Mouse (Mus musculus) myocyte (in vitro differentiated cells): ENCODE measurements around the gene Atp13a3. TPM values are rescaled to one million over a fixed set of nuclear protein-coding genes. Genes with fewer than 3 reads are reported as not detected.

Source experiments
- H3K27me3 ChIP-seq: one replicate; pipeline ENCODE4 v1.6.1; 2011; ENCODE audit not compliant: control insufficient read depth, insufficient read depth, insufficient read length
- H3K36me3 ChIP-seq: one replicate; pipeline ENCODE4 v1.6.1; 2011; ENCODE audit not compliant: control insufficient read depth, insufficient read depth
- H3K4me2 ChIP-seq: one replicate; pipeline ENCODE4 v1.6.1; 2011; ENCODE audit warnings: low read depth, control low read depth
- H3K4me3 ChIP-seq: one replicate; pipeline ENCODE4 v1.5.1; 2011; ENCODE audit warnings: mild to moderate bottlenecking, control low read depth, moderate library complexity
- H3K79me2 ChIP-seq: one replicate; pipeline ENCODE4 v1.6.1; 2011; ENCODE audit not compliant: control insufficient read depth, insufficient read depth
- H3ac ChIP-seq: one replicate; pipeline ENCODE4 v1.6.1; 2011; ENCODE audit not compliant: control insufficient read depth, insufficient read length
- CEBPB ChIP-seq: IDR thresholded peaks from 2 replicates; pipeline ENCODE4 v1.6.1; 2011; ENCODE audit warnings: mild to moderate bottlenecking, moderate library complexity; ENCODE audit not compliant: poor library complexity, insufficient read depth, severe bottlenecking
- E2F4 ChIP-seq: IDR thresholded peaks from one replicate; pipeline ENCODE4 v1.6.1; 2011; ENCODE audit warnings: mild to moderate bottlenecking, control low read depth, moderate library complexity; ENCODE audit not compliant: insufficient read depth
- MAX ChIP-seq: IDR thresholded peaks from one replicate; pipeline ENCODE4 v1.6.1; 2011; ENCODE audit warnings: low read depth, mild to moderate bottlenecking, control low read depth
- MYOD1 ChIP-seq, 3 experiments: IDR thresholded peaks; one replicate each; pipeline ENCODE4 v1.6.1; 2011; ENCODE audit warnings: control low read depth in 2 of 3, low read depth in 2 of 3, mild to moderate bottlenecking in 2 of 3, moderate library complexity in 1 of 3; ENCODE audit not compliant: insufficient read length in 2 of 3, control insufficient read depth in 1 of 3
- MYOG ChIP-seq, 3 experiments: IDR thresholded peaks; one replicate each; pipeline ENCODE4 v1.6.1; 2011; ENCODE audit warnings: control low read depth in 2 of 3, low read depth in 2 of 3, mild to moderate bottlenecking in 2 of 3; ENCODE audit not compliant: insufficient read length in 2 of 3, control insufficient read depth in 1 of 3, insufficient read depth in 1 of 3
- POLR2A ChIP-seq: IDR thresholded peaks from one replicate; pipeline ENCODE4 v1.6.1; 2011; ENCODE audit warnings: low read depth, mild to moderate bottlenecking, control low read depth, moderate library complexity; ENCODE audit not compliant: insufficient read length
- POLR2AphosphoS2 ChIP-seq: IDR thresholded peaks from one replicate; pipeline ENCODE4 v1.6.1; 2011; ENCODE audit warnings: low read depth, control low read depth; ENCODE audit not compliant: insufficient read length
- REST ChIP-seq: IDR thresholded peaks from one replicate; pipeline ENCODE4 v1.6.1; 2011; ENCODE audit warnings: mild to moderate bottlenecking, control low read depth, moderate library complexity; ENCODE audit not compliant: insufficient read depth, insufficient read length
- SRF ChIP-seq: IDR thresholded peaks from one replicate; pipeline ENCODE4 v1.6.1; 2011; ENCODE audit warnings: low read depth; ENCODE audit not compliant: control insufficient read depth, insufficient read length
- TCF12 ChIP-seq: IDR thresholded peaks from one replicate; pipeline ENCODE4 v1.6.1; 2011; ENCODE audit warnings: mild to moderate bottlenecking, control low read depth; ENCODE audit not compliant: poor library complexity, insufficient read depth, severe bottlenecking
- TCF3 ChIP-seq: IDR thresholded peaks from one replicate; pipeline ENCODE4 v1.6.1; 2011; ENCODE audit warnings: low read depth, control low read depth; ENCODE audit not compliant: insufficient read length
- USF1 ChIP-seq: IDR thresholded peaks from one replicate; pipeline ENCODE4 v1.6.1; 2011; ENCODE audit warnings: low read depth, mild to moderate bottlenecking, control low read depth, moderate library complexity
- polyA plus RNA-seq: library from polyadenylated mRNA; unstranded; fragments of >200 nt; fragmentation: generic; extraction: Trizol; gene quantifications from one replicate; pipeline ENCODE4 v1.2.1, GENCODE M21; 2012; ENCODE audit warnings: missing spikeins

The Atp13a3 gene
- polyA plus RNA-seq, 1 experiment = 53.4 TPM

GRCm38 (mm10) chr16:30428753-30429260, 23.0 kb upstream of the Atp13a3 start:
- Histone ChIP-seq H3K36me3 (no peaks in the 10 kb centered on the region), H3ac (no peak overlapping the region), H3K4me2 (no peak overlapping the region), H3K4me3 (no peak overlapping the region), H3K27me3 (no peaks in the 10 kb centered on the region), H3K79me2 (no peaks in the 10 kb centered on the region)
- TF ChIP-seq MAX = no peak

DNA sequence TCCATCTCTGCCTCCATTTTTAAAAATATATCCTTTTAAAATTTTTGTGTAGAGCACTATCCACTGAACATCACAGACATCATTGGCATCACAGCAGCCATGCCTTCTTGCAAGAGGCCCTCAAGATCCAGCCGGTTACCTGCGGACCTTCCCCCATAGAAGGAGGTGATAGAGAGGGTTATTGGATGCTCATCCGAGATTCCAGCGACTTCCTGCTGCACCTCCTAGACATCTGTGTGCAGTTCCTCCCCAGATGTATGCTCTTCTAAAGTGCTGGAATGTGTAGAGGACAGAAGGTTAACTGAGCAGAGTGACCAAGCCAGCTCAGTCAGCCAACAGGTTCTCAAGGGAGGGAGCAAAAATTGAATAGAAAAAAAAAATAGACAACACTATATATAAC, 21.7 kb upstream of the Atp13a3 start:
- no peak overlapping the region for H3ac ChIP-seq
- no peak overlapping the region for H3K4me2 ChIP-seq
- H3K27me3 ChIP-seq = no peaks in the 10 kb centered on the region
- H3K36me3 ChIP-seq = no peaks in the 10 kb centered on the region
- H3K4me3 ChIP-seq = no peak overlapping the region
- H3K79me2 ChIP-seq = no peaks in the 10 kb centered on the region
- no peak for TF ChIP-seq CEBPB
- TF ChIP-seq TCF12 = no peak
- no peak for TF ChIP-seq POLR2A
- no peak for TF ChIP-seq TCF3
- TF ChIP-seq E2F4 = no peak
- no peak for TF ChIP-seq MYOD1 (IDR thresholded peaks at IDR 0.05; ENCODE audit: control insufficient read depth in 1 of 3, insufficient read length in 2 of 3, low read depth in 2 of 3)
- no peak for TF ChIP-seq MAX
- no peak for TF ChIP-seq REST
- no peak for TF ChIP-seq USF1
- TF ChIP-seq MYOG (IDR thresholded peaks at IDR 0.05; ENCODE audit: control insufficient read depth in 1 of 3, insufficient read depth in 1 of 3, insufficient read length in 2 of 3, low read depth in 2 of 3) = no peak
- no peak for TF ChIP-seq POLR2AphosphoS2
- no peak for TF ChIP-seq SRF

- peak overlapping the region; percentile 15 for H3K4me2 ChIP-seq
- H3ac ChIP-seq = no peak overlapping the region
- no peak overlapping the region for H3K4me3 ChIP-seq
- TF ChIP-seq MAX (no peak), MYOD1 (IDR thresholded peaks at IDR 0.05; ENCODE audit: control insufficient read depth in 1 of 3, insufficient read length in 2 of 3, low read depth in 2 of 3) (peak in 1 of 3 experiments; percentile 60), MYOG (IDR thresholded peaks at IDR 0.05; ENCODE audit: control insufficient read depth in 1 of 3, insufficient read depth in 1 of 3, insufficient read length in 2 of 3, low read depth in 2 of 3) (peak in 2 of 3 experiments; percentile 30 to 68)
- H3K36me3 ChIP-seq = no peaks in the 10 kb centered on the region
- no peaks in the 10 kb centered on the region for H3K27me3 ChIP-seq
- H3K79me2 ChIP-seq = no peaks in the 10 kb centered on the region
These were observed 21.2 kb upstream of the Atp13a3 start for GRCm38 (mm10) chr16:30427003-30427402.

DNA sequence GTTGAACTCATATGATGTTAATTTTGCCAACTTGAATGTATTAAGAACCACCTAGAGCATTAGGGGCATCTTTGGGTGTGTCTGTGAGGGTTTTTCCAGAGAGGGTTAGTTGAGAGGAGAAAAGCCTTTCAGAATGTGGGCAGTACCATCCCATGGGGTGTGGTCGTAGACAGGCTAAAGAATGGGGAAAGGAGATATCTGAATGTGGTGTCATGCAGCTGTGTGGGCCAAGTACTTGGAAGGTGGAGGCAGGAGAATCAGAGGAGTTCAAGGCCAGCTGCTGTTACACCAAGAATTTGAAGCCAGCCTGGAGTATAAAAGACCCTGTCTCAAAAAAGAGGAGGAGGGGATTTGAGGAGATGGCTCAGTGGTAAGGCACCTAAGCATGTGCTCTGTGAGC, 20.2 kb upstream of the Atp13a3 start:
- Histone ChIP-seq H3K36me3 (no peaks in the 10 kb centered on the region), H3K79me2 (no peaks in the 10 kb centered on the region), H3ac (no peak overlapping the region), H3K27me3 (no peaks in the 10 kb centered on the region), H3K4me2 (no peak overlapping the region), H3K4me3 (no peak overlapping the region)
- TF ChIP-seq MYOD1 (IDR thresholded peaks at IDR 0.05; ENCODE audit: control insufficient read depth in 1 of 3, insufficient read length in 2 of 3, low read depth in 2 of 3) (peak in 2 of 3 experiments; percentile 25 to 76), MYOG (IDR thresholded peaks at IDR 0.05; ENCODE audit: control insufficient read depth in 1 of 3, insufficient read depth in 1 of 3, insufficient read length in 2 of 3, low read depth in 2 of 3) (peak in 1 of 3 experiments; percentile 66), USF1 (no peak), TCF12 (peak; percentile 22)

DNA sequence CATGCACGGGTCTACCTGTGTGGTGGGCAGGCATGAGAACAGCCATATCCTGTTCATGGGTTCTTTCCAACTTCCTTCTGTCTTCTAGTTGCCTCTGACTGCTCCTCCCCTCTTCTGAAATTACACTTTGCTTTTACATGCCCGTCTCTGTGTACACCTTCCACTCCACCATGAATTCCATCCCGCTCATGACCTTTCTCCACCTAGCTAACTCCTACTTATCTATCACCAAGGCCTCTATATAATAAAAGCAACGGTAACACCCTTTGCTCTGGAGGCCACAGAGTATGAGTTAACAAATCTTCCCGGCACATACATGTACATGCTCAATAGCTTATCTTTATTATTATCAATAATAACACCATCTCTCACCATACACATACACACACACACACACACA, 18.3 kb upstream of the Atp13a3 start:
- Histone ChIP-seq H3K36me3 (no peaks in the 10 kb centered on the region), H3ac (no peak overlapping the region), H3K79me2 (no peaks in the 10 kb centered on the region), H3K4me3 (no peak overlapping the region), H3K4me2 (no peak overlapping the region), H3K27me3 (no peaks in the 10 kb centered on the region)
- TF ChIP-seq CEBPB = no peak
- TF ChIP-seq E2F4 = no peak
- TF ChIP-seq TCF12 = no peak
- TF ChIP-seq POLR2AphosphoS2 = no peak
- TF ChIP-seq TCF3 = no peak
- no peak for TF ChIP-seq MAX
- TF ChIP-seq USF1 = no peak
- TF ChIP-seq MYOD1 (IDR thresholded peaks at IDR 0.05; ENCODE audit: control insufficient read depth in 1 of 3, insufficient read length in 2 of 3, low read depth in 2 of 3) = no peak
- no peak for TF ChIP-seq SRF
- TF ChIP-seq REST = no peak
- TF ChIP-seq POLR2A = no peak
- no peak for TF ChIP-seq MYOG (IDR thresholded peaks at IDR 0.05; ENCODE audit: control insufficient read depth in 1 of 3, insufficient read depth in 1 of 3, insufficient read length in 2 of 3, low read depth in 2 of 3)

DNA sequence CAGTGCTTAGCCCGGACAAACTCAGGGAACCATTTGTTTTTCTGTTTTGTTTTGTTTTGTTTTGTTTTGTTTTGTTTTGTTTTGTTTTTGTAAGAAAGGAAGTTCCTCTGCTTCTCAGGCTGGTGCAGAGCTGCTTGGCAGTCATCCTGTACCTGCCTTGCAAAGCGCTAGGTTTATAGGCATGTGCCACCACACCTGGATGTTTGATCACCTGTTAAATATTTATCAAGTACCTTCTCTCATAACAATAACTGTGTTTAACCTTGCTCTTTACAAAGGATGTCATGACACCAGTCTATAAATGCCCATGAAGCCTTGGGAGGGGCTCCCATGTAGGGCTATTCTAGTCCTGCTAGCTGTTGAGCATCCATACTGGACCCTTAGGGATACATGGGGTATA, 10.9 kb upstream of the Atp13a3 start:
- no peak overlapping the region for H3K4me3 ChIP-seq
- TF ChIP-seq REST (no peak), TCF3 (no peak), MYOG (IDR thresholded peaks at IDR 0.05; ENCODE audit: control insufficient read depth in 1 of 3, insufficient read depth in 1 of 3, insufficient read length in 2 of 3, low read depth in 2 of 3) (no peak), POLR2A (no peak), E2F4 (no peak), USF1 (no peak), MYOD1 (IDR thresholded peaks at IDR 0.05; ENCODE audit: control insufficient read depth in 1 of 3, insufficient read length in 2 of 3, low read depth in 2 of 3) (no peak), TCF12 (no peak), CEBPB (no peak), POLR2AphosphoS2 (no peak)
- no peaks in the 10 kb centered on the region for H3K36me3 ChIP-seq
- no peaks in the 10 kb centered on the region for H3K27me3 ChIP-seq
- H3K79me2 ChIP-seq = no peaks in the 10 kb centered on the region
- peak overlapping the region; percentile 61 for H3K4me2 ChIP-seq
- H3ac ChIP-seq = no peak overlapping the region
